Mouse (Mus musculus): Measurements from ENCODE around the gene Slc22a21.
"Not testable (repeated sequence)": the region's sequence is repeated elsewhere in the genome, so short reads cannot be mapped to it uniquely, and the experiment has no call there.

The Slc22a21 gene

DNA sequence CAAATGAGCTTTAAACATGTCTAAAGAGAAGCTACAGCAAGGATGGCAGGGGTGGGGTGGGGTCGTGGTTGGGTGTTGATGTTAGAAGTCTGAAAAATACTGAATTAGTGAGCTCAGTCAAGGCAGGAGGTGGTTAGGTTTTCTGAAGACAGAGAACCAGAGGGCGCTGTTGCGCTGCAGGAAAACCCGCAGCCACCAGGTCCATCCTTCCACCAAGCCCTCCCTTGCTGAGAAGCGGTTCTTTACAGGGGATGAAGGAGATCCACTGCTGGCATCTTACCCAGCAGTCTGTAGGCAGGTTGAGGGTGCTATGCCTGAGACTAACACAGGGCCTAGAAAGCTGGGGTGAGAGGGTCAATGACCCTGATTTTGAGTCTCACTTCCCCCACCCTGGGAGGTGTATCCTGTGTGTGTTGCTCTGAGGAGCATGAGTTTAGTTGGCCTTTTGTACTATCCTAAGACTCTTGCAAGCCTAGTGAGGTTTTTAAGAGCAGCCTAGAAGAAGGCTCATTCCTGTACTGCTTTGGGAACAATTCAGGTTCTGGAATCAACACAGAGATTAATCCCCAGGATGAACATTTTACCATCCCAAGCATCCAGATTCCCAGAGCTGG is 22.1 kb upstream of the Slc22a21 start:
- DNase-seq (ENCODE audit: low read depth) = peak; percentile 63

GRCm38 (mm10) chr11:53997661-53998060 is 17.5 kb upstream of the Slc22a21 start:
- DNase-seq (ENCODE audit: low read depth) = no peak

- no peak for DNase-seq (ENCODE audit: low read depth)
These were observed 12.1 kb upstream of the Slc22a21 start for GRCm38 (mm10) chr11:53992264-53992663.

GRCm38 (mm10) chr11:53989232-53989631 is 9.1 kb upstream of the Slc22a21 start:
- no peak for DNase-seq (ENCODE audit: low read depth)

DNA sequence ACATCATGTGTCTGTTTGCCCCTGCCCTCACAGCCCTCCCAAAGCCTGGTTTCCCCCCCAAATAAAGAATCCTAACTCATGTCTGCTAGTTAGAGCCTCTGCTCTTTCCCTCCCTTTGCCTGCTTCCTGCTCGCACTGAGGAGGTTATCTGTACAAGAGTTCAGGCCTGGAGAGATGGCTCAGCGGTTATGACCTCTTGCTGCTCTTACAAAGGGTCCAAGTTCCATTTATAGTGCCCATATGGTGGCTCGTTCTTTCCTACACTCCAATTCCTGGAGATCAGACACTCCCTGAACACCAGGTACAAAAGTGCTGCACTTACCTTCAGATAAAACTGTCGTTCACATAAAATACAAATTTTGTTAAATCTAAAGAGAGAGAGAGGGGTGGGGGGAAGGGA is 7.9 kb upstream of the Slc22a21 start:
- no peak for DNase-seq (ENCODE audit: low read depth)

GRCm38 (mm10) chr11:53981396-53981795 is 1.3 kb upstream of the Slc22a21 start:
- DNase-seq (ENCODE audit: low read depth) = no peak

DNA sequence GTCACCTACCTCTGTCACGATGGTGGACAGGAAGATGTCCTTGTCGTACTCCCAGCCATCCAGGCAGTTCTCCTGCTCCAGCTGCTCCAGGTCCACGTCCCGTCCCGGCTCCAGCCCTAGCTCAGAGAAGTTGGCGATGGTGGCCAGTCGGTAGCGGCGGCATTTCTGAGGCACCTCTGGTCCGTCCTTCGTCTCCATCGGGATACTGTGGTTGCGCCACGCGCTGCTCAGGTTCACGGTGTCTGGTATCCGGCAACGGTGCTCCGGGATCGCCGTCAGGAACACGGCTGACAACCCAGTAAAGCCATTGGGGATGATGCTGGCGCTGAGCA is 710 bp downstream of the Slc22a21 start:
- DNase-seq (ENCODE audit: low read depth) = not testable (repeated sequence)

DNA sequence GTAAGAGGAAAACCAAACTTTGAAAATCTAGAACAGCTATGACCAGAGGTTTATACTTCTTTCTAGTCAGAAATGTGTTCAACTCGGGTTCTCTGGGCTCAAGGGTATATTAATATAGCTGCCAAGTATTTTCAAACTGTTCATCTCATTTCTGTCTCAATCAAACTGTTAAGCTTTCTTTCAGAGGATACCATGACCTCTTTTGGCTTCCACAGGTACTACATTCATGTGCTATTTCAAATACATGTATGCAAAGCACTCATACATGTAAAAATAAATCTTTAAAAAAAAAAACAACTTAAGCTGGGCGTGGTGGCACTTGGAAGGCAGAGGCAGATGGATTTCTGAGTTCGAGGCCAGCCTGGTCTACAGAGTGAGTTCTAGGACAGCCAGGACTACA is 2.5 kb downstream of the Slc22a21 start:
- no peak for DNase-seq (ENCODE audit: low read depth)

DNA sequence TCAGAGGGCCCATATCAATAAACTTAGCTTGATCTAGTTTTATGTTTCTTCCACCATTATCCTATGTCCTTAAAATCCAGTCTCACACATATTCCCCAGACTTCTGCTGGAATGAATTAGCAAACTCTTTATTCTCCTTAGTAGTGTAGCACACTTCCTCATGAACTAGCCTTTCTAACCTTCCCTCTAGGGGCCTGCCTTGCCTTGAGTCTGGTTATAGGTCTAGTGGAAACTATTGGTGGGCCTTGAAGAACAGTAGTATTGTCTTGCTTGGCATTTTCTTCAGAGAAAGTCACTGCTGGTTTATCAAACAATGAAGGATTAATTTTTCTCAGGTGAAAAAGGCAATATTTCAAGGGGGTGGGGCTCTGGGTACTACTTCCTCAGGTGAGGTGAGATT is 4.6 kb downstream of the Slc22a21 start:
- DNase-seq (ENCODE audit: low read depth) = no peak

GRCm38 (mm10) chr11:53958984-53959383 is 21.1 kb downstream of the Slc22a21 start:
- peak; percentile 27 for DNase-seq (ENCODE audit: low read depth)

DNA sequence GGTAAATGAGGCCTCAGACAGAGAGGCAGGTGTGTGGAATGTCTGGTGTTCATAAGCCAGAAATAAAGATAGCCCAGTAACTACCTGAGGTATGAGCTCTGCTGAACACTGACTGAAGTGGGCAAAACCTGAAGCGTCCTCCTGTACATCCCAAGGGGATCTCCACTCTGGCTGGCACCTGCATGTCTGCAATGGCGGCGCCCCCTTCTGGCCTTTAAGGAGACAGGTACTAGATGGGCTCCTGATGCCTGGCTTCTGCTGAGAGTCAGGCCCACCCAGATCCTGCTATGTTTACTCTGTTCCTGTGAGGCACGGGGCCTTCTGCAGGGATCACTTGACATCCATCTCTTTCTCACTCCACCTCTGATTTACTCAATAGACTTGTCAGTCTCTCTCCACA is 22.0 kb downstream of the Slc22a21 start:
- peak; percentile 34 for DNase-seq (ENCODE audit: low read depth)

DNA sequence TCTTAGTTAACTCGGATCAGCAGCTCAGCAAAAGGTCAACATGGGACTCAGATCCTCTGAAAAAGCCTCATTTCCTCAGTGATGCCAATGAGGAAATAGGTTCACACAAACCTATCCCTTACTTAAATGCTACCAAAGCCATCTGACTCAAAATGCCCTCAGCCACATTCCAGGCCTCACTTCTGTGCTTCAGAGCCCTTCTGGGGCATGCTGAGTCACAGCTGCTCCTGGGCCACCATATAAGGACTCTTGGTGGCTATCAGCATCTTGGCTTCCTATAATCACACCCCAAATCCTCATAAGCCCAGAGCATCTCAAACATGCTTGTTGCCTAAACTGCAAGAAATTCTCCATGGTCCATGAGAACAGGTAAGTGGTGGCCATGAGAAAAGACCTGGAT is 23.5 kb downstream of the Slc22a21 start:
- DNase-seq (ENCODE audit: low read depth) = peak; percentile 35

DNA sequence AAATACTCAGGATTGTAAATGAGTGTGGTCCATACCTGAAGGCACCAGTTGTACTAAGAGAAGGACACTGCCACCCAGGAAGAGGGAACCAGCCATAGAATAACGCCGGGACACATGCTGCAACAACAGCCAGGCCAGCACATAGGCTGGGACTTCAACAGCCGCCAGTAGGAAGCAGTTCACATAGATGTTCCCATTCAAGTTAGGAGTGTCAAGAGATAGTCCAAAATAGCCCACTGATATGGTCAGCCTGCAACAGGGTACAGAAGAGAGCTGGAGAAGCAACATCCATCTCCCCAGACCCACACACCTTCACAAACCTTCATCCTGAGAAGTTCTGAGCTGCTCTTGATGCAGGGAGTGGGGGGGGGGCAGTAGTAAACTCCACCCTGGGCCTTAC is 25.5 kb downstream of the Slc22a21 start:
- DNase-seq (ENCODE audit: low read depth) = no peak

- not testable (repeated sequence) for DNase-seq (ENCODE audit: low read depth)
These were observed 30.0 kb downstream of the Slc22a21 start for GRCm38 (mm10) chr11:53950133-53950532.

- not testable (repeated sequence) for DNase-seq (ENCODE audit: low read depth)
These were observed 48.2 kb downstream of the Slc22a21 start for GRCm38 (mm10) chr11:53931944-53932318.

GRCm38 (mm10) chr11:53931091-53931943 is 48.8 kb downstream of the Slc22a21 start:
- peak; percentile 64 for DNase-seq (ENCODE audit: low read depth)

GRCm38 (mm10) chr11:53929741-53930140 is 50.4 kb downstream of the Slc22a21 start:
- DNase-seq (ENCODE audit: low read depth) = peak; percentile 21

DNA sequence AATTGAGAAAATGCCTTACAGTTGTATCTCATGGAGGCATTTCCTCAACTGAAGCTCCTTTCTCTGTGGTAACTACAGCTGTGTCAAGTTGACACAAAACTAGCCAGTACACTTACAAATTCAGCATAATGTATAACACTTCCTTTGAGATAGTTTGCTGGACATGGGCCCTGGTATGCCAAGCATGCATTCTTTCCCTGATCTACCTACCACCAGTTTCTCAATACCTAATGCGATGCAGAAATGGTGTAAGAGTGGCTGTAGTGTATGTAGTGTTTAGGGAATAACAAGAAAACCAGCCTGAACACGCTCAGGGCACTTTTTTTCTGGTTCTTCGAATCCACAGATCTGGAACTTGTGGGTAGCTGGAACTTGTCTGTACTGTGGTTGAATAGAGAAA is 51.5 kb downstream of the Slc22a21 start:
- no peak for DNase-seq (ENCODE audit: low read depth)

- no peak for DNase-seq (ENCODE audit: low read depth)
These were observed 53.8 kb downstream of the Slc22a21 start for GRCm38 (mm10) chr11:53926303-53926702.

- DNase-seq (ENCODE audit: low read depth) = no peak
These were observed 61.3 kb downstream of the Slc22a21 start for GRCm38 (mm10) chr11:53918851-53919250.

GRCm38 (mm10) chr11:53911011-53911410 is 69.1 kb downstream of the Slc22a21 start:
- DNase-seq (ENCODE audit: low read depth) = no peak

DNA sequence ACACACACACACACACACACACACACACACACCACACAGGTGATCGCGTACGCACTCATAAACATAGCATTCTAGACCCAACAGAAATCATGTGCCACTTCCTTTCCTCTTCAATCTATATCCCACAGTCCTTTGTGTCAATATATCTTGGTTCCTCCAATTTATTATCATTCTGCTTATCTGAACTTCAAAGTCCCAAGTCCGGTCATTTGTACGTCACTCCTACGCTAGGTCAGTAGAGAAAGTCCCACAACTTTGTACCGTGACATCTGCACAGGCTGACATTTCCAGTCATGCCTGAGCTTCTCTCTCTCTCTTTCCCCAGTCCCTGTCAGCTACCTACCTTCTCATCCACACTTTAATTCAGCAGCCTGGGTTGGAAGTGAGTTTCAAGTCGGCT is 71.4 kb downstream of the Slc22a21 start:
- no peak for DNase-seq (ENCODE audit: low read depth)

- DNase-seq (ENCODE audit: low read depth) = no peak
These were observed 75.6 kb downstream of the Slc22a21 start for GRCm38 (mm10) chr11:53904534-53904925.
